Mouse (Mus musculus): ENCODE measurements around the gene Gfod1. TPM values are rescaled to one million over a fixed set of nuclear protein-coding genes. Genes with fewer than 3 reads are reported as not detected.
A peak's percentile ranks its signal among the peaks of the same experiment; 100 is the strongest.

The Gfod1 gene
- total RNA-seq, 1 experiment from 2014 or later: 8.6 TPM

DNA sequence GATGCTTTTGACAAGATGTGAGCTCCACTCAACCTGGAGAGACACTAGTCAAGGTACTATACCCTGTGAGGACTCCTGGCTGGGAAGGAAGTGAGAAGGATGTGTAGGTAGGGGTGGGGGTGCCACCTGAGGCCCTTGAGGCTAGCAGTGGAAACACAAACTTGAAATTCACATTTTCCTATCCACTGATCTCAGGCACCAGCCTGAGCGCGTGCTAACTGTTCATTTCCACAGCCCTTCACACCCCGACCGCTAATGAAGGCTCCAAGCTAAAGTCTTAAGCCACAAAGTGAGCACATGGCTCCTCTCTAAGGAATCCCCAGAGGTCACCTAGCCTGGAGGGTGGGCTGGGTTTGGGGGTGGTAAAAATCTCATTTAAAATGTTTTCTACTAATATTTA, 57.1 kb downstream of the Gfod1 start:
- no peak for ATAC-seq (replicated peaks in 1 of 2; ENCODE audit: insufficient read depth in 1 of 2, low FRiP score in 2 of 2, low TSS enrichment in 1 of 2, low read depth in 1 of 2, poor library complexity in 2 of 2, severe bottlenecking in 2 of 2)

DNA sequence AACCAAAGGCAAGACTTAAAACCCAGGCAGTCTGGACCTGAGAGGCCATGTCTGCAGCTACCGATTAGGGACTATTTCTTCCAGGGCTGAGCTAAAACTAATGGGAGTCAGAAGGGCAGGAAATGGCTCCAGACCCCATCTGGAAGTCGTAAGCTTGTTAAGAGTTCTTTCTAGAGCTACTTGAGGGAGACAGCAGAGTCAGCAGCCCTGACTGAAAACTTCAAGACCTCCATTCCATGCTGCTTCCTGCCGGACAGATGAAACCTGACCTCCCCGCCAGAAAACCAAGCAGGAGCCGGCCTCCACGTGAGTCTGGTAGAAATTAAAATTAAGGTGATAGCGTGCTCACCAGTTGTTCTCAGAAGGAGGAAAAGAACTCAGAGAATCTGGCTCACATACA, 60.2 kb downstream of the Gfod1 start:
- ATAC-seq (replicated peaks in 1 of 2; ENCODE audit: insufficient read depth in 1 of 2, low FRiP score in 2 of 2, low TSS enrichment in 1 of 2, low read depth in 1 of 2, poor library complexity in 2 of 2, severe bottlenecking in 2 of 2): no peak

DNA sequence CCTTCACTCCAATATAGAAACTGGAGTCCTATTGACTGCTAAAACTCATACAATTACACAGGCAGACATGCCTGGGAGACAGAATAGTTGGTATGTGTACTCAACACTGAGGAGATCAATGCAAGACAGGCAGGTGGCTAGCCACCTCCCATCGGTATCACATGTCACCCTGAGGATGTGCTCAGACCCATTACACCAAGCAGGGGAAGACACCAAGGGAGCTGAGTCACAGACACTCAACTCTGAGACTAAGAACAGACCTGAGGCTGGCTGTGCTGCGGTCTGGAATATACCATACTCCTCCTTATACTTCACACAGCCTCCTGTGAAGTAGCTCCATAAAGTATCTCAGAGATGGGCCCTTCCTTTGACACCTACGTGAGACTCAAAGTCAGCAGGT, 60.7 kb downstream of the Gfod1 start:
- peak in 1 of 2 experiments; percentile 7; a peak in 1 of 4 replicates for ATAC-seq (replicated peaks in 1 of 2; ENCODE audit: insufficient read depth in 1 of 2, low FRiP score in 2 of 2, low TSS enrichment in 1 of 2, low read depth in 1 of 2, poor library complexity in 2 of 2, severe bottlenecking in 2 of 2)

GRCm38 (mm10) chr13:43241750-43242149, 62.2 kb downstream of the Gfod1 start:
- ATAC-seq (replicated peaks in 1 of 2; ENCODE audit: insufficient read depth in 1 of 2, low FRiP score in 2 of 2, low TSS enrichment in 1 of 2, low read depth in 1 of 2, poor library complexity in 2 of 2, severe bottlenecking in 2 of 2): no peak

- no peak for ATAC-seq (replicated peaks in 1 of 2; ENCODE audit: insufficient read depth in 1 of 2, low FRiP score in 2 of 2, low TSS enrichment in 1 of 2, low read depth in 1 of 2, poor library complexity in 2 of 2, severe bottlenecking in 2 of 2)
These were observed 62.9 kb downstream of the Gfod1 start for GRCm38 (mm10) chr13:43241069-43241468.

DNA sequence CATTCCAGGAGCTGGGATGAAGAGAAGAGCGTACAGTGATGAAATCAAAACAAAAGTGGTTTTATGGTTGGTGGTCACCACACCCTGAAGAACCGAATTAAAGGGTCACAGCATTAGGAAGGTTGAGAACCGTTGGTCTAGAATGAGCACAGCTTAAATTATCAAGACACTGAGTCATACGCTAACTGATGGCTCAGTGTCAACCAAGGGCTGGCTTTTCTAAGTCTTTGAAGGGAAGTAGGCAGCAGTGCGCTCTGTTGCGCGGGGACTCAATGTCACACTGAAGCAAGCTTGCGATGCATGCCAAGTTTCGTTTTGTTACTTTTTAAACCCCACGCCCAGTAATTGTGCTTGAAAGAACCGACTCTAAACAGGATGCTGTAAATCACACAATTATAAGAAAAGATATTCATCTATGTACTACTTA, 64.2 kb downstream of the Gfod1 start:
- peak; percentile 43 to 48; a peak in 2 of 4 replicates for ATAC-seq (replicated peaks in 1 of 2; ENCODE audit: insufficient read depth in 1 of 2, low FRiP score in 2 of 2, low TSS enrichment in 1 of 2, low read depth in 1 of 2, poor library complexity in 2 of 2, severe bottlenecking in 2 of 2)

DNA sequence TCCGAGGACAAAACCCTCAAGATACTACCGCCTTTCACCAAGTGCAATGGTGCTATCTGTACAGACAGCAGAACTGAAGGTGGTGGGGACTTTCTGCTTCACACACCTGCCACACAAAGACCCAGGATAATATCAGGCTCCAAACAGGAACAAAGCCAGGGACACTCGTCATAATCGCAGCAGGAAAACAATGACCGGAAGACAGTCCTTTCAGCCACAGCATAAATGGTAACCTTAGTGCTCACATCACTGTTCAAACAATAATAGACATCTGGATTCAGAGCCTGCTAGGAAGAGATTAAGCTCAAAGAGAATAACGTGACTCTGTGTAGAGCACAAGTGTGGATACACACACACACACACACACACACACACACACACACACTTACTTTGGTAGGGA, 67.3 kb downstream of the Gfod1 start:
- no peak for ATAC-seq (replicated peaks in 1 of 2; ENCODE audit: insufficient read depth in 1 of 2, low FRiP score in 2 of 2, low TSS enrichment in 1 of 2, low read depth in 1 of 2, poor library complexity in 2 of 2, severe bottlenecking in 2 of 2)

GRCm38 (mm10) chr13:43235982-43236381, 68.0 kb downstream of the Gfod1 start:
- no peak for ATAC-seq (replicated peaks in 1 of 2; ENCODE audit: insufficient read depth in 1 of 2, low FRiP score in 2 of 2, low TSS enrichment in 1 of 2, low read depth in 1 of 2, poor library complexity in 2 of 2, severe bottlenecking in 2 of 2)

- no peak for ATAC-seq (replicated peaks in 1 of 2; ENCODE audit: insufficient read depth in 1 of 2, low FRiP score in 2 of 2, low TSS enrichment in 1 of 2, low read depth in 1 of 2, poor library complexity in 2 of 2, severe bottlenecking in 2 of 2)
These were observed 68.4 kb downstream of the Gfod1 start for GRCm38 (mm10) chr13:43235586-43235910.

DNA sequence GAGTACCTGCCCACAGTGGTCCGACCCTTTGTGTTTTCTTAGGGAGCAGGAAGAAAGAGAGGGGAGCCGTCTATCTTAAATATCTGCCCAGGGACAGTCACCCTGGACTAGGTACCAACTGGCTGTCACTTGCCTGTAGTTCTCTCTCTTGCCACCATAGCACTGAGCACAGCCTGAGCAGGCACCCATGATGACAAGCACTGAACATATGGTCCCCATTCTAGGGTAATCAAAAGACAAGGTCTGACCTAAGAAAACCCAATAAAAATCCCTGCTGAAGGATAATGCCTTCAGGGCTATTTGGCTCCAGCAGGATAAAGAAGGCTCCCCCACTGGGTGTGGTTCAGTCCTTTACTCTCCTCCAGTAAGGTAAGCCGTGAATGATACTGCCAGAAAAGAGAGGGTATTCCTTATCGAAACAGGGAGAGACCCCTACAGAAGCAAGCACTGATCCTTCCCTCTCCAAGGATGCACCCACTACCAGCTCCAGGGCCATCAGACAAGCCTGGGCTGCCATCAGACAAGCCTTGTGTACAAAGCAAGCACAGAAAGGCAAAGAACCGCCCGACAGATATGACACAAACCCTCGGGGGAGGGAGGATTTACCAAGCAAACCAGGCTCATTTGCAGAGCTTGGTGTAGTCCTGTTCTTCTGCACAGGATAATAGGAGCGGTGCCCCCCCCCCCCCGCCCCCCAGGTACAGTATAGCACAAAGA, 68.9 kb downstream of the Gfod1 start:
- ATAC-seq (replicated peaks in 1 of 2; ENCODE audit: insufficient read depth in 1 of 2, low FRiP score in 2 of 2, low TSS enrichment in 1 of 2, low read depth in 1 of 2, poor library complexity in 2 of 2, severe bottlenecking in 2 of 2): no peak

- ATAC-seq (replicated peaks in 1 of 2; ENCODE audit: insufficient read depth in 1 of 2, low FRiP score in 2 of 2, low TSS enrichment in 1 of 2, low read depth in 1 of 2, poor library complexity in 2 of 2, severe bottlenecking in 2 of 2): no peak
These were observed 70.6 kb downstream of the Gfod1 start for GRCm38 (mm10) chr13:43233331-43233730.

GRCm38 (mm10) chr13:43231965-43232860, 71.8 kb downstream of the Gfod1 start:
- ATAC-seq (replicated peaks in 1 of 2; ENCODE audit: insufficient read depth in 1 of 2, low FRiP score in 2 of 2, low TSS enrichment in 1 of 2, low read depth in 1 of 2, poor library complexity in 2 of 2, severe bottlenecking in 2 of 2): no peak

DNA sequence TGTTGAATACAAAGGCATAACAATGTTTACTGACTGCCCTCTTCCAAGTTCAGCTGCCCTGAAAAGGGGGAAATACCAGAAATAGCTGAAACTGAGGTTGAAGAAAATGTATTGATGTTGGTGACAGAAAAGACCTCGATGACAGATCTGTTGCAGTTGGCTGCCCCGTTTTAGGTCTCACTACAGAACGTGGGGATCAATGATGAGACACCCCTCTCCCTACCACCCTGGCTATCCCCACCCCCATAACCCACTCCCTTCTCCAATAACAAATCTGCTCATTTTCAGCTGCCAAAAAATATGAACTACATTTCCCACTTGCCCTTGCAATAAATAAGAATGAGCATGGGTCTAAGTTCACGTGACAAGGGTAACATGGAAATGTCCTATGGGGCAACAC, 73.1 kb downstream of the Gfod1 start:
- ATAC-seq (replicated peaks in 1 of 2; ENCODE audit: insufficient read depth in 1 of 2, low FRiP score in 2 of 2, low TSS enrichment in 1 of 2, low read depth in 1 of 2, poor library complexity in 2 of 2, severe bottlenecking in 2 of 2): no peak

- ATAC-seq (replicated peaks in 1 of 2; ENCODE audit: insufficient read depth in 1 of 2, low FRiP score in 2 of 2, low TSS enrichment in 1 of 2, low read depth in 1 of 2, poor library complexity in 2 of 2, severe bottlenecking in 2 of 2): no peak
These were observed 73.7 kb downstream of the Gfod1 start for GRCm38 (mm10) chr13:43230238-43230637.

DNA sequence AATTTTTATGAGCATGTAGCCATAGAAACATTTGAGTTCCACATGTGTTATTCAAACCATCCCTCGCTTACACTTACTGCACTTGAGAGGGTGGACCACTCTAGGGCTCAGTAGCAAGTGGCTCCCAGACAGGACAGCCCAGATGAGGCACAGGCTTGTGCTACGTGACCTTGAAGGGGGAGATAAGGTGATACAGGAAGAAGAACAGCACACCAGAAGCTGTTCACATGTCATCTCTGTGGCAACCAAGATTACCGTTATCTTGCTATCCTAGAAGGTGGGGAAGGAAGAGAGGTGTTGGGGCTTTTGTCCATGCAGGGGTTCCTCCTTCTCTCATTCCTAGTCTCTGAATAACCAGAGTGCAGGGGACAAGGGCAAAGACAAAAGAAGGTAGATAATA, 74.2 kb downstream of the Gfod1 start:
- ATAC-seq (replicated peaks in 1 of 2; ENCODE audit: insufficient read depth in 1 of 2, low FRiP score in 2 of 2, low TSS enrichment in 1 of 2, low read depth in 1 of 2, poor library complexity in 2 of 2, severe bottlenecking in 2 of 2): no peak

DNA sequence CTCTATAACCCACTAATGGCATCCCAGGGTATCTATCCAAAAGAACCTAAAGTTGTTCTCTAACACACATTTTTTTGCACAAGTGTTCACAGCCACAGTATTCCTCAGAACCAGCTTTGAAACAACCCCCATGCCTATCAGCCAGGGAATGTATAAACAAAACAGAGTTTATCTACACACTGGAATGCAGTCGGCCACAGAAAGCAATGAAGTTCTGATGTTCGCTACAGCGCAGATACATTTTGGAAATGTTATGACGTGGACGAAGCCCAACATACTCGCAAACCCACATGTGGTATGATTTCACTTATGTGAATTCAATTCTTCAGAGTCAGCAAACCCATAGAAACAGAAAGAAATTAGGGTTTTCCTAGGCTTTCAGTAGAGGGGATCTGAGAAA, 75.8 kb downstream of the Gfod1 start:
- no peak for ATAC-seq (replicated peaks in 1 of 2; ENCODE audit: insufficient read depth in 1 of 2, low FRiP score in 2 of 2, low TSS enrichment in 1 of 2, low read depth in 1 of 2, poor library complexity in 2 of 2, severe bottlenecking in 2 of 2)

GRCm38 (mm10) chr13:43226041-43226440, 77.9 kb downstream of the Gfod1 start:
- no peak for ATAC-seq (replicated peaks in 1 of 2; ENCODE audit: insufficient read depth in 1 of 2, low FRiP score in 2 of 2, low TSS enrichment in 1 of 2, low read depth in 1 of 2, poor library complexity in 2 of 2, severe bottlenecking in 2 of 2)

DNA sequence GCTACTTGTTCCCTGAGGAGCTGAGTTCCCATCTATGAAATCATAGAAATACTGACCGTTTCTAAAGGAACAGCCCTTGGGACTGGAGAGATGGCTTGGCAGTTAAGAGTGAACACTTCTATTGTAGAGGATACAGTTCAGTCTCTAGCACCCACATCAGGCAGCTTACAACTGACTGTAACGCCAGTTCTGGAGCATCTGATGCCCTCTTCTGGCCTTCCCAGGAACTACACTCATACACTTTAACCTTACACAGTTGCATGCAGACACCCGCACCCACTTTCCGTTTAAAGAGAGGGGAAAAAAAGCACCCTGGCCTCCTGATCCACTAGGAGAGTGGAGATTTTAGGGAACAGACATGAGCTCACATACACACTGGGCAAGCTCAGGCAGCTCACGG, 78.8 kb downstream of the Gfod1 start:
- ATAC-seq (replicated peaks in 1 of 2; ENCODE audit: insufficient read depth in 1 of 2, low FRiP score in 2 of 2, low TSS enrichment in 1 of 2, low read depth in 1 of 2, poor library complexity in 2 of 2, severe bottlenecking in 2 of 2): no peak

DNA sequence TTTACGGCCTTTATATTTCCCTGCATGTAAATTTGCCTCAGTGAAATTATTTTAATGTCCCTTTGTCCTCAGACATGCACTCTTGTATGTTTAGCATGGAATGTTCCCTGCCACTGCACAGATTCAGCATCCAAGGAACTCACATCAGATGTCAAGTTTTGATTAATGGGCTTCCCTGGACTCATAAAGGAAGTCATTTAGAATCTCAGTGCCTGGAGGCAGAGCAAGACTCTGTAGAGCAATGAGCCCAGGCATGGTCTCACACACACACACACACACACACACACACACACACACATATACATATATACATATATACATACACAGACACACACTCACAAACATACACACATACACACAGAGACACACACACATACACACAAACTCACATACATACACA, 81.9 kb downstream of the Gfod1 start:
- ATAC-seq (replicated peaks in 1 of 2; ENCODE audit: insufficient read depth in 1 of 2, low FRiP score in 2 of 2, low TSS enrichment in 1 of 2, low read depth in 1 of 2, poor library complexity in 2 of 2, severe bottlenecking in 2 of 2): no peak

Data from hematopoietic stem cell, adult 5-6 weeks (primary cell).